Mouse (Mus musculus) ovary, adult 18-20 months (tissue): ENCODE results near the gene Dyrk1a.

Source experiments
- DNase-seq: peaks from one replicate; pipeline ENCODE4 v3.0.0; 2022; ENCODE audit warnings: low spot score, mixed read lengths

Dyrk1a gene

GRCm38 (mm10) chr16:94569229-94570176, at the start of gene Dyrk1a:
Gene Dyrk1a, plus strand, starts transcription at chr16:94570010.
- DNase-seq: peak; percentile 99

DNA sequence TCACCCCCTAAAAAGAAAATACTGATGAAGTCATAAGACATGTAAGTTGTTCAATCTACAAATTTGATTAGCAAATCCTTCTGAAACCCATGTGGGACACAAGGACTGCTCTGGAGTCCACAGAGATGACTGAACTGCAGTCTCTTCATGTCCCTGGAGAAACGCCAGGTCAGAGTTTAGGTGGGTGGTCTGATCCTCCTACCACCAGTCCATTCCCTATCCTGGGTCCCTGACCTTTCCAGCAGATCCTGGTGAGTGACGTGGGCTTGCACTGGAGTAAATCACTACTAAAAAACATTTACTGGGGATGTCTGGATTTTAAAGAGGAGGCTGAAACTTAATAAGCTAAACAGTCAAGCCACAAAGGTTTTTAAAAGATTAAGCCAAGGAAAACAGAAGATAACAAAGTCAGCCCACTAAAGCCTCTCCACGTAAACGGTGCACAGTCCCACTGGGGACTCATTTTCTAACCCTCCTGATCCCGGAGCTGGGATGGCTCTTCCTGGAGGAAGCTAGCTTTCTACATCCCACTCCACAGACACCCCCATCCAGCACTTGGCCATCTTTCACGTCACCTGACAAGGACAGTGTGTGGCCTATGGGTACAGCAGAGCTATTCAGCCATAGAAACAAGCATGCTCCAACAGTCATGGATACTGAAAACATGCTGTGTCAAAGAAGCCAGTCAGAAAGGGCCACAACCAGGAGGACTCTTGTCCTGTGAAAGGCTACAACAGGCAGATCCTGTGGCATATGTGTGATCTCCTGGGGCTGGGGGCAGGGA, 46.0 kb upstream of the Dyrk1a start:
- no peak for DNase-seq

GRCm38 (mm10) chr16:94524691-94525090, 45.1 kb upstream of the Dyrk1a start:
- no peak for DNase-seq

DNA sequence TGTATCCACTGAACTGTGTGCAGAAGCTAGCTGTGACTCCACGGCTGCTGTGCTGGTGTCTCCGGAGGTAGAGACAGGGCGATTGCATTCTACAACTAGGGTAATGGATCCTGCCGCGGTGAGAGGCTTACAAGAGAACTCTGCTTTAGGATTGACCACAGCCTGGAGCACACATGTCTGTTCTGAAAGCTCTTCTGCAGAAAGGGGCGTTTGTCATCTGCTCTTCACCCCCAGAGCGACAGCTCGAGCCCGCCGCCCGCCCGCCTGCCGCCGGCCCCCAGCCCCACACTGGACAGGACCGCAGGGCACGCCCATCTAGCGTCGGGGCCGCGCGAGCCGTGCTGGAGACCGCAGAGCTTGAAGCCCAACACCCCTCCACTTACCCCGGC, 43.9 kb upstream of the Dyrk1a start:
- no peak for DNase-seq

- DNase-seq: peak; percentile 95
Measured at GRCm38 (mm10) chr16:94526344-94527151, 43.3 kb upstream of the Dyrk1a start, which contains the start of gene Vps26c. Gene Vps26c, minus strand, starts transcription at chr16:94526830.

DNA sequence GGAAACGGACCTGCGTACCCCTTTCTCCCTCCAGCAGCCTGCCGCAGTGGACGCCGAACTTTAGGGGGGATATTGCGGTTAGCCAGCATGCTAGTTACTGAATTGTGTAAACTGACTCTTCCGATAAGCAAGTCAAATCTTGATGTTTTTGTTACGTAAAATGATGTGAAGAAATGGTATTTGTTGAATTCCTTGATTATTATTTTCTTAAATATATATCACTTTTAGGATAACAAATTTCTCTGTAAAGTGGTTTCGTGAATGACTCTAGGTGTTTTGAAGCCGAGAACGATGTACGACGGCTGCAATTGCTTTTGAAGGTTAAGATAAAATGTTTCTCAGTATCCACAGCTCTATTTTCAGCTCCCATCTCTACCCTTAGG, 42.7 kb upstream of the Dyrk1a start:
- DNase-seq: no peak

GRCm38 (mm10) chr16:94527546-94527945, 42.3 kb upstream of the Dyrk1a start:
- DNase-seq: no peak

GRCm38 (mm10) chr16:94531268-94531667, 38.5 kb upstream of the Dyrk1a start:
- no peak for DNase-seq

DNA sequence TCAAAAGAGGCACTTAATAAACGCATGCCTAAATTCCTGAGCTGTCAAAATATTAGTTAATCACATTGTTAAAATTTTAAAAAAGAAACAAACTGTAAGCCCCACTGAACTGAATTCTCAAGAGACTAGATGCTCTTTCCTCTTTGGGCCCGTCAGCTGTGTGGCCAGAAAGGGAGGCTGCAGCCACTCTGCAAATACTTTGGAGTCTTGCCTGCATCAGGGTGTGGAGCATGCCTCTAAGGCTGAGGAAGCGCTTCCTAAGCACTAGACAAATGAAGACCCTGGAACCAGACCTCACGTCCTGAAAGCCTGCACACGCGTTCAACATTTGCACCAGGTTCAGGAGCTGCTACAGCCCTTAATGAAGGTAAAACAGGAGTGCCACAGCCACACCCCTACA, 36.1 kb upstream of the Dyrk1a start:
- no peak for DNase-seq

- DNase-seq: no peak
Measured at GRCm38 (mm10) chr16:94535716-94536115, 34.1 kb upstream of the Dyrk1a start.

GRCm38 (mm10) chr16:94536417-94537158, 33.2 kb upstream of the Dyrk1a start:
- peak; percentile 41 for DNase-seq

GRCm38 (mm10) chr16:94537159-94537527, 32.7 kb upstream of the Dyrk1a start:
- DNase-seq: peak; percentile 24

GRCm38 (mm10) chr16:94540140-94540539, 29.7 kb upstream of the Dyrk1a start:
- DNase-seq: no peak

GRCm38 (mm10) chr16:94542898-94543297, 26.9 kb upstream of the Dyrk1a start:
- no peak for DNase-seq

- no peak for DNase-seq
Measured at GRCm38 (mm10) chr16:94544540-94545105, 25.2 kb upstream of the Dyrk1a start.

GRCm38 (mm10) chr16:94545781-94546562, 23.8 kb upstream of the Dyrk1a start:
- no peak for DNase-seq

DNA sequence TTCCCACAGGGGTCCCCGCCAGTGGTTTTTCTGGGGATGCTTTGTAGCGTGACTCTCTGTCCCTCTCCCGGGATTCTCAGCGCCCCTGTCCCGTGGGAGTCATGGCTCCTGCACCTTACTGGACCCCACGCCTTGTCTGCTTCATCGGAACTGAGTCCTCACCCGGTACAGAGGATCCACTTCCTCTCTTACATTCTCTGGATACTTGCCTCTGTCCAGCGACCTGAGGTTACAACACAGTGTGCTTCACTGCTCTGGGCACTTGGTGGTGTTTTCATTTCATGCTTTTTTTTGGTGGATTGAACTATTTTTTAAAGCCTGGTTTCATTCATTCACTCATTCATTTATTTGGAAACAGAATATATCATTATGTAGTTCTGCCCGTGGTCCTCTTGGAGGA, 20.0 kb upstream of the Dyrk1a start:
- DNase-seq: no peak

DNA sequence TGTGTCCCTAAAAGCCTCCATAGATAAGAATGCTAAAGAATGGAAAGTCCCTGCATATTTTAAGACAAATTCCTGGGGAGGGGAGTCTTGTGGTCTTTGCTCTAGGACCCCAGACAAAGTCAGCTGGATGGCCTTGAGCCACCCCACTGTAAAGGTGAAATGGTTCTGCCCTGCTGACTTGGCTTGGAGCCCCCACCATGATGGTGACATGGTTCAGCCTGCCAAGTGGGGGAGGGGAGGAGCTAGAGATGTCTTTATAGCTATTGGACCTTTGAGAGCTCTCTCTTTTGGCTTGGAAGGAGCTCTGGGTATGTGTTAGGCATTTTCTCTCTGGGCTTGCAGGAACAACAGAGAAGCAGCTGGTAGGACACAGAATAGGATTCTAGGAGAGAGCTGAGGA, 17.9 kb upstream of the Dyrk1a start:
- DNase-seq: no peak

- no peak for DNase-seq
Measured at GRCm38 (mm10) chr16:94555346-94555745, 14.5 kb upstream of the Dyrk1a start.

DNA sequence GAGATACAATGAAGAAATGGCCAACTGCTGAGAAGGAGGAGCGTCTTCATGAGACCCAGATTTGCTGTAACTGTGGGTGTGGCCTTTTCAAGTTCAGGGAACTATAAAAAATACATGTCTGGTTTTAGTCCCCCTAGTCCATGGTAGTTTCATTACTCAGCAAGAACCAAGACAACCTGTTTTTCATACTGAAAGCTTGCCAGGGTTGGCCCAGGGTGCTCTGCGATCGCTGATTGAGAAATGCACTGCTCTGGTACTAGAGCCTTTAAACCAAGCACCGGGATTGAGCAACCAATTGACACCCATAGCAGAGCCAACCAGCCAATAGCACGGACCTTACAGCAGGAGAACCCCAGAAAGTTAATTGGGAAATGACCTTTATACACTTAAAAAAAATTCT, 13.6 kb upstream of the Dyrk1a start:
- no peak for DNase-seq
